Mouse (Mus musculus) limb, embryonic 12.5 days (tissue): ENCODE results near the gene Tbx6. TPM values are rescaled to one million over a fixed set of nuclear protein-coding genes. Genes with fewer than 3 reads are reported as not detected.

ENCODE experiments used
- ATAC-seq: fragments of 200-750 bp; cut with Nextera tagmentation; 2 replicates; pipeline ENCODE4 v1.8.0; 2017; ENCODE audit warnings: low read depth, moderate TSS enrichment; ENCODE audit not compliant: insufficient number of reproducible peaks, insufficient read depth, low FRiP score, low TSS enrichment
- H3K27ac ChIP-seq: fragments of 300-500 bp; sonication (generic); 2 replicates; pipeline ENCODE4 v1.5.1; 2016; ENCODE audit warnings: mild to moderate bottlenecking, moderate library complexity
- H3K27me3 ChIP-seq: fragments of 300-500 bp; sonication (generic); 2 replicates; pipeline ENCODE4 v1.6.1; 2016; ENCODE audit warnings: mild to moderate bottlenecking, moderate library complexity
- H3K36me3 ChIP-seq: fragments of 300-500 bp; sonication (generic); 2 replicates; pipeline ENCODE4 v1.6.1; 2016; ENCODE audit warnings: mild to moderate bottlenecking, moderate library complexity
- H3K4me1 ChIP-seq: fragments of 300-500 bp; sonication (generic); replicated peaks from 2 replicates; pipeline ENCODE4 v1.6.1; 2016
- H3K4me2 ChIP-seq: fragments of 300-500 bp; sonication (generic); 2 replicates; pipeline ENCODE4 v1.6.1; 2016; ENCODE audit warnings: mild to moderate bottlenecking, moderate library complexity
- H3K4me3 ChIP-seq: fragments of 300-500 bp; sonication (generic); replicated peaks from 2 replicates; pipeline ENCODE4 v1.5.1; 2016; ENCODE audit warnings: mild to moderate bottlenecking
- H3K9ac ChIP-seq: fragments of 300-500 bp; sonication (generic); replicated peaks from 2 replicates; pipeline ENCODE4 v1.6.1; 2016; ENCODE audit warnings: mild to moderate bottlenecking, moderate library complexity
- H3K9me3 ChIP-seq: fragments of 300-500 bp; sonication (generic); 2 replicates; pipeline ENCODE4 v1.6.1; 2016; ENCODE audit warnings: mild to moderate bottlenecking, moderate library complexity
- WGBS: fragments of 180-500 bp; shearing (Covaris S2); methylation state at CpG from one replicate; pipeline ENCODE4 v1.1.7; 2016; 5-methylcytosine and 5-hydroxymethylcytosine counted together
- polyA plus RNA-seq: library from polyadenylated mRNA; unstranded; fragments of >200 nt; fragmentation: Nextera tagmentation; extraction: Ambion mirVana; gene quantifications from 2 replicates; pipeline ENCODE4 v1.2.1, GENCODE M21; 2016

The Tbx6 gene
- polyA plus RNA-seq, 1 experiment from 2014 or later: 0.50 TPM

DNA sequence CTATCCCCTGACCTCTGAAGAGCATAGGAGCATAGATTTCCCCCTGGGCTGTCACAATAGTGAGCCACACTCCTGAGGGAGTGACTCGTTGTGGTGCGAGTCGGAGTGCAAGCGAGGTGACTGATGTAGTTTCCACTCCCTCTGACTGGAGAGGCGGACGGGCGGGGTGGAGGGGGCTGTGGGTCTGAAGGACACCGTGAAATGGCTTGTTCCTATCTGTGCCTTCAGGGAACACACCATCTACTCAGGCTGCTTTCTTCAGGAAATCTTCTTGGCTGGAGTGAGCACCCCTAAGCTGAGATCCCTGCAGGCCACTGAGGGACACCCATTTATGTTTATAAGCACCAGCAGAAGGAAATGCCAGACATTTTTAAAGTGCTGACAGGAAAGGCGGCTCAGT is 41.5 kb downstream of the Tbx6 start:
- 0 out of 2 replicates have a peak overlapping the region, but pooled peaks have one; percentile 33 for H3K4me3 ChIP-seq

DNA sequence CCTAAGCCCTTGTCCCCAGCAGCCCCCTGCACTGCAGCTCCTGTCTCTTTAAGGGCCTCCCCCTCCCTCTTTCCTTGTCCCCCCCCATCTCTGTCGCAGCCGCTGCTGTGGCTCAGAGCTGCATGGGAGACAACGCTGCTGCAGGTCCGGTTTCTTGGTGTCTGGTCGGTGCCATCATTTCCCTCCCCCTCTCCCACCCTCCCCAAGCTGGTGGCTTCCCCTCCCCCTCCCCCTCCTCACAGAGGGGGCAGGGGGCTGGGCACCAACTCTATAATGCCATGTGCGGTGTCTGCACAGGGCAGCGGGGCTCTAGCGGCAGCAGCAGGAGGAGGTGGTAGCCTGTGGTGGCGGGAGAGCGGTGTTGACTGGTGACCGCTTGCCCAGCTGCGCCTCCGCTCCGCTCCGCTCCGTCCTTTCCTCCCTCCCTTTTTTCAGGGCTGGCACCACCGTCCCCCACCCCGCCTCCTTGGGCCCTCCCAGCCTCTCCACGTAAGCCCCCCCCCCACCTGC is 42.0 kb downstream of the Tbx6 start:
- Histone ChIP-seq H3K27ac (no peak overlapping the region), H3K9ac (peak overlapping the region; percentile 45; the same call in 1 of the 2 replicates), H3K27me3 (peaks cover 45% of the 10 kb centered on the region), H3K4me3 (peak overlapping the region; percentile 33), H3K4me2 (peak overlapping the region; percentile 56), H3K4me1 (peaks cover 11% of the 10 kb centered on the region), H3K9me3 (no peaks in the 10 kb centered on the region), H3K36me3 (no peaks in the 10 kb centered on the region)
- 0% methylated on average over 7 of the region's 19 CpGs for WGBS
- no peak for ATAC-seq

More for the DNA sequence above, 41.5 kb downstream of the Tbx6 start:
- H3K27me3 ChIP-seq: peaks cover 45% of the 10 kb centered on the region
- H3K4me2 ChIP-seq: peak overlapping the region; percentile 56
- no peak for ATAC-seq
- no peak overlapping the region for H3K27ac ChIP-seq
- H3K9ac ChIP-seq: no peak overlapping the region
- no peaks in the 10 kb centered on the region for H3K36me3 ChIP-seq
- WGBS: 7% methylated on average over 9 of the region's 9 CpGs
- H3K4me1 ChIP-seq: peaks cover 11% of the 10 kb centered on the region
- no peaks in the 10 kb centered on the region for H3K9me3 ChIP-seq

DNA sequence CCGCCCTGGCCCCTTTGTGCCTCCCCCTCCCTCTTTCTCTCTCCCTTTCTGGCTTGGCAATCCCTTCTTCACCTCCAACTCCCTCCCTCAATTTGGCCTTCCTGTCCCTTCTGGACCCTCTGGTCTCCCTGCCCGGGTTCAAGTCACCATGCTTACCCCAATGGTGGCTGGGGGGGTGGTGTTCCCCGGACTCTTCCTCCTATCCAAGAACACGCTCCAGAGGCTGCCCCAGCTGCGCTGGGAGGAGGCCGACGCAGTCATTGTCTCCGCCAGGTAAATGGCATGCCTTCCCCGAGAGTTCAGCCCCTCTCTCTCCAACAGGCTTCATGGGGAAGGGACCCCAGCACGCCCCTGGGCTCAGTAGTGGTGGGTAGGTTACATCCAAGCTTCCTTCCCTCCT is 42.7 kb downstream of the Tbx6 start:
- Histone ChIP-seq H3K4me3 (no peak overlapping the region), H3K27ac (no peak overlapping the region), H3K9me3 (no peaks in the 10 kb centered on the region), H3K4me2 (no peak overlapping the region), H3K4me1 (peaks cover 11% of the 10 kb centered on the region), H3K36me3 (no peaks in the 10 kb centered on the region), H3K27me3 (peaks cover 48% of the 10 kb centered on the region), H3K9ac (no peak overlapping the region)
- 14% methylated on average over 10 of the region's 10 CpGs for WGBS
- ATAC-seq: no peak

DNA sequence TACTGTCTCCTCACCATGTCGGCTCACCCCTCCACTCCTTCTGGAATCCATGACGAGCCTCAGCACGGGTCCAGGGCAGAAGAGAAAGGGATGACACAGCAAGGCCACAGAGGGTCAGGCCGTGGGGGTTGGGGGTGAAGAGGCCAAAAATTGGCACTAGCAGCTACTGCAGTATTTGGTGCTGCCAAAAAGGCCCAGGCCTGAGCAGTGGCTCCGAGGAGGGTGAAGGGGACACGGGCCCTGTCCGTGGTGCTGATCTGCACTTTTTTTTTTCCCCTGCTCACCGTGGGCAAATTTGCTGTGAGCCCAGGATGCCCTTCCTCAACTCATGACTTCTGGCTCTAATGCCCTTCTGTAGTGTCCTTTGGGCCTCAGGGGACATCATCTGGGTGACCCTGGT is 44.1 kb downstream of the Tbx6 start:
- WGBS: 15% methylated on average over 8 of the region's 8 CpGs
- Histone ChIP-seq H3K4me3 (no peak overlapping the region), H3K9me3 (no peaks in the 10 kb centered on the region), H3K4me2 (no peak overlapping the region), H3K9ac (no peak overlapping the region), H3K27ac (no peak overlapping the region), H3K27me3 (peaks cover 63% of the 10 kb centered on the region), H3K36me3 (no peaks in the 10 kb centered on the region), H3K4me1 (peaks cover 18% of the 10 kb centered on the region)
- no peak for ATAC-seq

DNA sequence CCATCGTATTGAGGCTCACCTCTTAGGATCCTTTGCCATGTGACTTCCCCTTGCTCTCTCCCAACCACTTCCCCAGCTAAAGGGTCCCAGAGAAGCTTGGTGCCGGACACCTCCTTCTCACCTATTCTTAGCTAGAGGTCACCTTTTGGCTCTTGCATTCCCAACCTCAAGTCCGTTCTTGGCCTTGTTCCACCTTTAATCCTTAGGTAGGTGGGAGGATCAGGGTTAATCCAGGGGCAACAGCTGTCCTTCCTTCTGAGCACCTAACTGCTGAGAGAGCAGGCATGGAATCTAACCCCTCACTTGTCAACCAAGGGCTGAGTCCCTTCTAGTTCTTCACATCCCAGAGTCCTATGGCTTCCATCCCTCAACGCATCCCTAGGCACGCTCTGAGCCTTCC is 44.7 kb downstream of the Tbx6 start:
- ATAC-seq: no peak
- Histone ChIP-seq H3K4me3 (no peak overlapping the region), H3K27me3 (peaks cover 68% of the 10 kb centered on the region), H3K4me2 (no peak overlapping the region), H3K4me1 (peaks cover 18% of the 10 kb centered on the region), H3K9ac (no peak overlapping the region), H3K36me3 (no peaks in the 10 kb centered on the region), H3K9me3 (no peaks in the 10 kb centered on the region), H3K27ac (no peak overlapping the region)
- WGBS: 64% methylated on average over 5 of the region's 5 CpGs

DNA sequence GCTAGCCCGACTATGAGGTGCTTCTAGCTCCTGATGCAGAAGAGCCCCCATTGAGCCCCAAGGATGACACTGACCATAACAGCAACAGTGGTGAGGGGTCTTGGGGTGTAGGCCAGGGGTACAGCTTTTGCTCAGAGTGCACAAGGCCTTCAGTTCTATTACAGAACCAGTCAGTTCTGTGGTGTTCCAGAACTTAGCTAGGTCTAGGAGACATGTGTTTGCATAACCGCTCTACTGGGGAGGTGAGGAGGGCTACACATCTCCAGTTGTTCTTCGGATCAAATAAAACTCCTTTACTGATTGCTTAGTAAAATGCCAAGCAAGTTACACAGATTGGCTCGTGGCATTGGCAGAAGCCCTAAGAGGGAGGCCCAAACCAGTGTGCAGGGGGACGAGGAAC is 50.3 kb downstream of the Tbx6 start, which contains the start of gene 4930451I11Rik:
Gene 4930451I11Rik, minus strand, starts transcription at position 101 of the 400 bp plus-strand sequence.
- H3K36me3 ChIP-seq: no peaks in the 10 kb centered on the region
- no peak within 1 kb of the TSS for H3K27ac ChIP-seq
- H3K27me3 ChIP-seq: peaks cover 30% of the 10 kb centered on the region
- H3K4me3 ChIP-seq: peak within 1 kb of the TSS; percentile 23
- peaks cover 11% of the 10 kb centered on the region for H3K4me1 ChIP-seq
- H3K9me3 ChIP-seq: no peaks in the 10 kb centered on the region
- no peak for ATAC-seq
- H3K4me2 ChIP-seq: peak within 1 kb of the TSS; percentile 51
- no peak within 1 kb of the TSS for H3K9ac ChIP-seq
- 61% methylated on average over 5 of the region's 5 CpGs for WGBS

DNA sequence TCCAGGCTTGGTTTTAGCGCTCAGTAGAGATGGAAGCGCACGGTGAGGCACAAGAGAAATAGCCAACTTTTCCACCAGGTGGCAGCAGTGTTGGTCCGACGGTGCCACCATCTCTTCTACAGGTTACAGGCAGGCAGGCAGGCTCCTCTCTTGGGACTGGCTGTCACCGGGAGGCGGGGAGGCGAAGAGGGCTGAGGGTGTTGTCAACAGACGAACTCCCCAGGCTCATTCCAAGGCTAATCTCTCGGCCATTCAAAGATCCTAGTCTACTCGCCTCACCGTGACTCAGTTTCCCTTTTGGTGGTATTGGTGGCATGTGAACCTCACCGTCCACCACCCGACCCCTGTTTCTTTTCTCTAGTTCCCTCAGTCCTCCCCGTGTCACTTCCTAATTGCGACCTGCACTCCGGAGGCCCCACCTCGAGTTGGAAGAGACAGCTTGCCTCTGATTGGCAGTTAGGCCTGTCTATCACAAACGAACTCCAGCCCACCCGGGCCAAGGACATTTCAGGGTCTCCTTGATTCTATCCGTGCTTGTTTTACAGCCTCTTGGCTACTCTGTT is 50.8 kb downstream of the Tbx6 start:
- under 1% methylated on average over 21 of the region's 21 CpGs for WGBS
- Histone ChIP-seq H3K4me1 (peaks cover 11% of the 10 kb centered on the region), H3K27ac (no peak overlapping the region), H3K27me3 (peaks cover 30% of the 10 kb centered on the region), H3K4me3 (peak overlapping the region; percentile 23), H3K36me3 (no peaks in the 10 kb centered on the region), H3K4me2 (peak overlapping the region; percentile 51), H3K9ac (no peak overlapping the region), H3K9me3 (no peaks in the 10 kb centered on the region)
- ATAC-seq: no peak

DNA sequence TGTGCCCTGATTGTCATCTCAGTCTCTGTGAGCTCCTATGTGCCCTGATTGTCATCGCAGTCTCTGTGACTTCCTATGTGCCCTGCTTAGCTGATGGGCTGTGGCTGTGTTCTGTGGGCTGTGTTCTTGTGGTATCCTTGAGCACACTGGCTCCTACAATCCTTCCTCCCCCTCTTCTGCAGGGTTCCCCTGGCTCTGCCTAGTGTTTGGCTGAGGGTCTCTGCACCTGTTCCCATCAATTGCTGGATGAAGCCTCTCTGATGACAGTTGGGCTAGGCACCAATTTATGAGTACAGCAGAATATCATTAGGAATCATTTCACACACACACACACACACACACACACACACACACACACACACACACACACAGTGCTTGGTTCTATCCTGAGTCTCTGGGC is 52.0 kb downstream of the Tbx6 start:
- 95% methylated on average over 1 of the region's 1 CpGs for WGBS
- no peak for ATAC-seq

More for the DNA sequence above, 52.0 kb downstream of the Tbx6 start:
- Histone ChIP-seq H3K4me1 (peaks cover 11% of the 10 kb centered on the region), H3K9ac (no peak overlapping the region), H3K9me3 (no peaks in the 10 kb centered on the region), H3K27ac (no peak overlapping the region), H3K4me3 (no peak overlapping the region), H3K36me3 (no peaks in the 10 kb centered on the region), H3K27me3 (peaks cover 30% of the 10 kb centered on the region), H3K4me2 (no peak overlapping the region)

Other genes starting within 250 kb of the Tbx6 start
- gene Eif3c, start 215.1 kb upstream of the Tbx6 start, polyA plus RNA-seq: 202 and 205 TPM in 2 replicates
- gene Apobr, start 196.5 kb upstream of the Tbx6 start, polyA plus RNA-seq: 0.56 and 0.90 TPM in 2 replicates
- 34.0 TPM in 2 replicates for gene Cln3, start 195.7 kb upstream of the Tbx6 start, polyA plus RNA-seq
- not detected in 2 replicates for gene Il27, start 186.5 kb upstream of the Tbx6 start, polyA plus RNA-seq
- gene Nupr1, start 150.6 kb upstream of the Tbx6 start, polyA plus RNA-seq: 0.28 TPM in 1 of 2 replicates, not detected in the other
- gene Sgf29, start 132.2 kb upstream of the Tbx6 start, polyA plus RNA-seq: 47.7 and 49.1 TPM in 2 replicates
- 0.83 and 1.2 TPM in 2 replicates for gene Sult1a1, start 105.1 kb upstream of the Tbx6 start, polyA plus RNA-seq
- gene Bola2, start 86.1 kb upstream of the Tbx6 start, polyA plus RNA-seq: 145 and 156 TPM in 2 replicates
- 14.5 and 14.7 TPM in 2 replicates for gene Slx1b, start 85.7 kb upstream of the Tbx6 start, polyA plus RNA-seq
- gene Coro1a, start 73.7 kb upstream of the Tbx6 start, polyA plus RNA-seq: 36.6 and 39.1 TPM in 2 replicates
- gene Mapk3, start 21.9 kb upstream of the Tbx6 start, polyA plus RNA-seq: 36.4 and 38.5 TPM in 2 replicates
- 1.3 and 2.4 TPM in 2 replicates for gene Gdpd3, start 15.1 kb upstream of the Tbx6 start, polyA plus RNA-seq
- gene Ypel3, start 4.5 kb upstream of the Tbx6 start, polyA plus RNA-seq: 104 and 126 TPM in 2 replicates
- gene Ppp4c, start 11.0 kb downstream of the Tbx6 start, polyA plus RNA-seq: 378 and 401 TPM in 2 replicates
- gene Fam57b, start 16.2 kb downstream of the Tbx6 start, polyA plus RNA-seq: 0.19 and 0.33 TPM in 2 replicates
- gene 4930451I11Rik, start 50.2 kb downstream of the Tbx6 start, polyA plus RNA-seq: not detected in 2 replicates
- gene Doc2a, start 65.9 kb downstream of the Tbx6 start, polyA plus RNA-seq: 1.5 and 2.3 TPM in 2 replicates
- 46.1 and 50.7 TPM in 2 replicates for gene Hirip3, start 80.5 kb downstream of the Tbx6 start, polyA plus RNA-seq
- 93.3 and 101 TPM in 2 replicates for gene Ino80e, start 80.9 kb downstream of the Tbx6 start, polyA plus RNA-seq
- gene Taok2, start 103.2 kb downstream of the Tbx6 start, polyA plus RNA-seq: 58.2 and 60.3 TPM in 2 replicates
- gene Tmem219, start 141.4 kb downstream of the Tbx6 start, polyA plus RNA-seq: 17.7 and 18.0 TPM in 2 replicates
- gene Kctd13, start 147.4 kb downstream of the Tbx6 start, polyA plus RNA-seq: 18.3 and 19.7 TPM in 2 replicates
- 0.17 and 0.30 TPM in 2 replicates for gene Asphd1, start 168.1 kb downstream of the Tbx6 start, polyA plus RNA-seq
- gene Sez6l2, start 169.1 kb downstream of the Tbx6 start, polyA plus RNA-seq: 0.14 and 0.35 TPM in 2 replicates
- 76.5 and 80.7 TPM in 2 replicates for gene Cdipt, start 194.4 kb downstream of the Tbx6 start, polyA plus RNA-seq
- gene Cdiptos, start 194.6 kb downstream of the Tbx6 start, polyA plus RNA-seq: 0.64 and 1.1 TPM in 2 replicates
- 4.1 and 4.6 TPM in 2 replicates for gene Mvp, start 233.1 kb downstream of the Tbx6 start, polyA plus RNA-seq
- gene Pagr1b, start 235.0 kb downstream of the Tbx6 start, polyA plus RNA-seq: 0.42 and 0.59 TPM in 2 replicates
- 33.0 and 34.4 TPM in 2 replicates for gene Pagr1a, start 235.9 kb downstream of the Tbx6 start, polyA plus RNA-seq
- gene Gm42742, start 239.6 kb downstream of the Tbx6 start, polyA plus RNA-seq: 73.7 and 81.2 TPM in 2 replicates
- gene Prrt2, start 239.7 kb downstream of the Tbx6 start, polyA plus RNA-seq: 3.1 and 6.4 TPM in 2 replicates
- gene Maz, start 245.6 kb downstream of the Tbx6 start, polyA plus RNA-seq: 120 and 123 TPM in 2 replicates